Mouse (Mus musculus): ENCODE results near the gene Lrrc59.

DNA sequence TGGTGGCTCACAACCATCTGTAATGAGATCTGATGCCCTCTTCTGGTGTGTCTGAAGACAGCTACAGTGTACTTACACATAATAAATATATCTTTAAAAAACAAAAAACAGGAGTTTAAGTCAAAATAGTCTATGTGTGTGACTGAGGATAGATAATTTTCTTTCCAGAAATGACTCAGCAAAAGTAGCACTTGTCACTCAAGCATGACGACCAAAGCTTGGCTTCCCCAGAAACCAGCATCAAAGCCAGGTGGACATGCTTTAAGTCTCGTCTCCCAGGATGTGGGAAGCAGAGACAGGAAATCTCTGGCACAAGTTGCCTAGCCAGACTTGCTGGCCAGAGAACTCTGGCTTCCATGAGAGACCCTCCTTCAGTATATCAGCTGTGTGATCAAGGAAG is 7.4 kb upstream of the Lrrc59 start:
- TF ChIP-seq CTCF (IDR thresholded peaks at IDR 0.05; ENCODE audit: borderline replicate concordance, insufficient read depth, low read length), result no peak
- no peak for TF ChIP-seq POLR2A (IDR thresholded peaks at IDR 0.05; ENCODE audit: low read depth, low read length)
